Comparison of ENCODE assay signal across 9 mouse cellular contexts in the genomic region with DNA sequence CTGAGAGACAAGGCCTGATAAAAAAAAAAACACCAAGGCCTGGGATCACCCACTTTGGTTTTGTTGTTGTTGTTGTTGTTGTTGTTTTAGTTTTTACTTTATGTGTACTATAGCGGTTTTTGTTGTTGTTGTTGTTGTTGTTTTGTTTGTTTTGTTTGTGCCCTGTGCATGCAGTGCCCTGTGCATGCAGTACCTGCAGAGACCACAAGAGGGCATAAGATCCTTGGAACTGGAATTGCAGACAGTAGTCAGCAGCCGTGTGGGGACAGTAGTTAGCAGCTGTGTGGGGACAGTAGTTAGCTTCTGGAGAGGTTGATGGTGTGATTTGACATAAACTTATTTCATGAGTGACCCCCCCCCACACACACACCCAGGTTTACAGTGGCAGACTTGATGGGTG. TPM values are rescaled to one million over a fixed set of nuclear protein-coding genes. Genes with fewer than 3 reads are reported as not detected.
DNase-seq lines count a peak whose midpoint lies in the region; ATAC-seq and TF ChIP-seq lines count a peak whose summit lies in the region.
"Had no signal": no experiment of that assay in that cellular context is flagged by ENCODE, and none has a peak within 500 bp of the region (broad histone marks: within the 10 kb centered on the region; RNA-seq: fewer than 3 reads in every experiment).

No protein-coding gene starts in this region.

- H3K4me3 ChIP-seq in E14TG2a.4 (replicated peaks; ENCODE audit: low read length): no peak overlapping the region
- H3K4me3 ChIP-seq in cerebellum, adult 2 months (replicated peaks; ENCODE audit: insufficient read depth, low read depth, low read length): no peak overlapping the region
- no peak overlapping the region for H3K4me3 ChIP-seq in forebrain, embryonic 16.5 days (replicated peaks; ENCODE audit: low read length)
- H3K4me3 ChIP-seq: heart, embryonic 15.5 days had no signal

- H3K4me1 ChIP-seq in E14TG2a.4 (replicated peaks; ENCODE audit: low read depth, low read length): peaks cover 64% of the 10 kb centered on the region
- peaks cover 11% of the 10 kb centered on the region; the same call in 1 of the 2 replicates for H3K4me1 ChIP-seq in cerebellum, adult 2 months (ENCODE audit: control insufficient read depth, insufficient read depth, low read length)
- H3K4me1 ChIP-seq in forebrain, embryonic 16.5 days (replicated peaks; ENCODE audit: control insufficient read depth, insufficient read depth, low read length): no peaks in the 10 kb centered on the region

- no peak overlapping the region for H3K4me2 ChIP-seq in forebrain, embryonic 16.5 days (ENCODE audit: low read length)
- H3K4me2 ChIP-seq: heart, embryonic 15.5 days had no signal

- DNase-seq in adrenal gland, adult (ENCODE audit: inconsistent age in 2 of 2, low spot score in 1 of 2): peak; percentile 58 to 90
- DNase-seq in adrenal gland, adult 8-10 months: no peak
- DNase-seq in cerebellum, adult 2 months: peak; percentile 67 to 79
- DNase-seq in kidney, postnatal 10 days: peak; percentile 87
- DNase-seq in lung, postnatal 10 days: peak; percentile 85
- DNase-seq in retina, embryonic 14.5 days (ENCODE audit: low spot score): peak; percentile 85

- peaks cover 16% of the 10 kb centered on the region for H3K36me3 ChIP-seq in E14TG2a.4 (ENCODE audit: insufficient read depth, low read length)
- peaks cover 10% of the 10 kb centered on the region for H3K36me3 ChIP-seq in forebrain, embryonic 16.5 days (ENCODE audit: control insufficient read depth, insufficient read depth)

- TF ChIP-seq CTCF in E14TG2a.4 (conservative IDR thresholded peaks at IDR 0.05; ENCODE audit: low read length): peak; percentile 82
- TF ChIP-seq CTCF in cerebellum, adult 2 months (IDR thresholded peaks at IDR 0.05; ENCODE audit: borderline replicate concordance, insufficient read depth, low read depth, low read length): peak; percentile 85

- peak; percentile 60 for ATAC-seq in forebrain, embryonic 16.5 days

- WGBS in cerebellum, adult 2 months: 5% methylated on average over 2 of the region's 2 CpGs
- WGBS in forebrain, embryonic 16.5 days: 7% methylated on average over 2 of the region's 2 CpGs

- no peaks in the 10 kb centered on the region for H3K27me3 ChIP-seq in E14TG2a.4 (ENCODE audit: insufficient read depth, low read length)
- no peaks in the 10 kb centered on the region for H3K27me3 ChIP-seq in cerebellum, adult 2 months (ENCODE audit: control insufficient read depth, insufficient read depth, low read length)
- no peaks in the 10 kb centered on the region for H3K27me3 ChIP-seq in forebrain, embryonic 16.5 days (replicated peaks; ENCODE audit: control insufficient read depth, insufficient read depth, low read length)
- H3K27me3 ChIP-seq: heart, embryonic 15.5 days had no signal

- no peaks in the 10 kb centered on the region for H3K9me3 ChIP-seq in E14TG2a.4 (ENCODE audit: low read length)
- H3K9me3 ChIP-seq in forebrain, embryonic 16.5 days (ENCODE audit: control insufficient read depth, low read length): 0 out of 2 replicates have a peak, but pooled peaks cover 2% of the 10 kb centered on the region
- H3K9me3 ChIP-seq: heart, embryonic 15.5 days had no signal

- no peak overlapping the region for H3K9ac ChIP-seq in forebrain, embryonic 16.5 days (replicated peaks; ENCODE audit: low read depth, low read length)
- H3K9ac ChIP-seq: heart, embryonic 15.5 days had no signal

- no peak overlapping the region for H3K27ac ChIP-seq in cerebellum, adult 2 months (ENCODE audit: insufficient read depth, low read length)
- no peak overlapping the region for H3K27ac ChIP-seq in forebrain, embryonic 16.5 days (ENCODE audit: low read length)
- H3K27ac ChIP-seq: heart, embryonic 15.5 days had no signal

- TF ChIP-seq POLR2A in cerebellum, adult 2 months (IDR thresholded peaks at IDR 0.05; ENCODE audit: borderline replicate concordance, insufficient read depth, low read length): no peak

RNA-seq across cellular contexts. Expression of a gene that starts 8.0 kb away (rescaled TPM):
- 10 to 100 TPM; 51.7 to 68.6 (median 62.8) TPM for total RNA-seq in adrenal gland, adult 8-10 months (2022)
- 86.9 and 98.7 TPM in 2 replicates for polyA plus RNA-seq in cerebellum, adult 2 months (2012; rRNA removed)
- polyA plus RNA-seq in forebrain, embryonic 16.5 days (2015; fragmentation: Nextera tagmentation; extraction: Ambion mirVana): 62.2 and 67.9 TPM in 2 replicates

RNA-seq across cellular contexts. Expression of a gene that starts 9.3 kb away (rescaled TPM):
- 10 to 100 TPM; 12.5 to 23.3 (median 22.5) TPM for total RNA-seq in adrenal gland, adult 8-10 months (2022)
- 39.6 and 42.9 TPM in 2 replicates for polyA plus RNA-seq in cerebellum, adult 2 months (2012; rRNA removed)
- polyA plus RNA-seq in forebrain, embryonic 16.5 days (2015; fragmentation: Nextera tagmentation; extraction: Ambion mirVana): 34.7 and 44.1 TPM in 2 replicates

RNA-seq across cellular contexts. Expression of a gene that starts 18.2 kb away (rescaled TPM):
- total RNA-seq in adrenal gland, adult 8-10 months (2022): 10 to 100 TPM; 79.7 to 84.5 (median 81.6) TPM
- 123 and 127 TPM in 2 replicates for polyA plus RNA-seq in cerebellum, adult 2 months (2012; rRNA removed)
- polyA plus RNA-seq in forebrain, embryonic 16.5 days (2015; fragmentation: Nextera tagmentation; extraction: Ambion mirVana): 169 and 197 TPM in 2 replicates

RNA-seq across cellular contexts. Expression of a gene that starts 32.8 kb away (rescaled TPM):
- 10 to 100 TPM; 31.8 to 51.8 (median 40.4) TPM for total RNA-seq in adrenal gland, adult 8-10 months (2022)
- polyA plus RNA-seq in cerebellum, adult 2 months (2012; rRNA removed): 127 and 130 TPM in 2 replicates
- polyA plus RNA-seq in forebrain, embryonic 16.5 days (2015; fragmentation: Nextera tagmentation; extraction: Ambion mirVana): 56.0 and 56.1 TPM in 2 replicates

RNA-seq across cellular contexts. Expression of a gene that starts 33.7 kb away (rescaled TPM):
- total RNA-seq in adrenal gland, adult 8-10 months (2022): 100 to 1,000 TPM in 3 of 4 experiments, 10 to 100 TPM in 1; 83.5 to 119 (median 106) TPM
- 46.5 and 47.9 TPM in 2 replicates for polyA plus RNA-seq in cerebellum, adult 2 months (2012; rRNA removed)
- polyA plus RNA-seq in forebrain, embryonic 16.5 days (2015; fragmentation: Nextera tagmentation; extraction: Ambion mirVana): 52.9 and 58.8 TPM in 2 replicates
